Mouse (Mus musculus): ENCODE measurements around the gene Mia3. TPM values are rescaled to one million over a fixed set of nuclear protein-coding genes. Genes with fewer than 3 reads are reported as not detected.
"Not testable (repeated sequence)": the region's sequence is repeated elsewhere in the genome, so short reads cannot be mapped to it uniquely, and the experiment has no call there.

Mia3 gene
- total RNA-seq, 2 experiments from 2014 or later, result 225 to 235 TPM

- intact Hi-C loops (cut with DNase I), result no loop called here
- DNase-seq (ENCODE audit: low spot score in 2 of 2), result peak; percentile 40 to 71
Observed at GRCm38 (mm10) chr1:183349840-183350239, 19.5 kb downstream of the Mia3 start.

GRCm38 (mm10) chr1:183345817-183346195, 23.5 kb downstream of the Mia3 start:
- DNase-seq (ENCODE audit: low spot score in 2 of 2), result peak in 1 of 2 experiments; percentile 7
- intact Hi-C loops (cut with DNase I), result loop anchor here (2.0 kb wide), 2 partner anchors 23 to 43 kb away; partner anchors contain the start of genes Mia3 and Taf1a

- DNase-seq (ENCODE audit: low spot score in 2 of 2), result peak; percentile 86 to 92
- intact Hi-C loops (cut with DNase I), result loop anchor here (2.0 kb wide), 2 partner anchors 24 to 44 kb away; partner anchors contain the start of genes Mia3 and Taf1a
Observed at GRCm38 (mm10) chr1:183344886-183345816, 24.2 kb downstream of the Mia3 start.

GRCm38 (mm10) chr1:183342902-183343301, 26.5 kb downstream of the Mia3 start:
- intact Hi-C loops (cut with DNase I); DNase-seq (ENCODE audit: low spot score in 2 of 2): not testable (repeated sequence)

- DNase-seq (ENCODE audit: low spot score in 2 of 2), result no peak
Observed at GRCm38 (mm10) chr1:183327171-183327570, 42.2 kb downstream of the Mia3 start.

GRCm38 (mm10) chr1:183324433-183324832, 44.9 kb downstream of the Mia3 start:
- DNase-seq (ENCODE audit: low spot score in 2 of 2), result no peak
- intact Hi-C loops (cut with DNase I), result no loop called here

More at GRCm38 (mm10) chr1:183327171-183327570, 42.2 kb downstream of the Mia3 start:
- intact Hi-C loops (cut with DNase I), result loop anchor here (5.0 kb wide), 1 partner anchor 45 kb away; no protein-coding TSS in a partner anchor

GRCm38 (mm10) chr1:183323923-183324322, 45.4 kb downstream of the Mia3 start:
- intact Hi-C loops (cut with DNase I), result no loop called here
- no peak for DNase-seq (ENCODE audit: low spot score in 2 of 2)

- DNase-seq (ENCODE audit: low spot score in 2 of 2); intact Hi-C loops (cut with DNase I): not testable (repeated sequence)
Observed at GRCm38 (mm10) chr1:183322496-183322895, 46.9 kb downstream of the Mia3 start.

GRCm38 (mm10) chr1:183320708-183321107, 48.6 kb downstream of the Mia3 start:
- intact Hi-C loops (cut with DNase I), result no loop called here
- no peak for DNase-seq (ENCODE audit: low spot score in 2 of 2)

GRCm38 (mm10) chr1:183315783-183316182, 53.6 kb downstream of the Mia3 start:
- intact Hi-C loops (cut with DNase I), result no loop called here
- no peak for DNase-seq (ENCODE audit: low spot score in 2 of 2)

GRCm38 (mm10) chr1:183312076-183312475, 57.3 kb downstream of the Mia3 start:
- no peak for DNase-seq (ENCODE audit: low spot score in 2 of 2)
- intact Hi-C loops (cut with DNase I), result no loop called here

- intact Hi-C loops (cut with DNase I); DNase-seq (ENCODE audit: low spot score in 2 of 2): not testable (repeated sequence)
Observed at GRCm38 (mm10) chr1:183309601-183310000, 59.8 kb downstream of the Mia3 start.

GRCm38 (mm10) chr1:183308476-183308875, 60.9 kb downstream of the Mia3 start:
- intact Hi-C loops (cut with DNase I), result no loop called here
- DNase-seq (ENCODE audit: low spot score in 2 of 2), result no peak

GRCm38 (mm10) chr1:183307555-183307954, 61.8 kb downstream of the Mia3 start:
- DNase-seq (ENCODE audit: low spot score in 2 of 2), result no peak
- intact Hi-C loops (cut with DNase I), result no loop called here

GRCm38 (mm10) chr1:183299161-183299560, 70.2 kb downstream of the Mia3 start:
- intact Hi-C loops (cut with DNase I), result no loop called here
- peak; percentile 99 to 100 for DNase-seq (ENCODE audit: low spot score in 2 of 2)

- DNase-seq (ENCODE audit: low spot score in 2 of 2), result peak; percentile 54 to 69
- intact Hi-C loops (cut with DNase I), result no loop called here
Observed at GRCm38 (mm10) chr1:183297886-183298489, 71.4 kb downstream of the Mia3 start.

- intact Hi-C loops (cut with DNase I), result no loop called here
- peak in 1 of 2 experiments; percentile 49 for DNase-seq (ENCODE audit: low spot score in 2 of 2)
Observed at GRCm38 (mm10) chr1:183297473-183297885, 71.9 kb downstream of the Mia3 start.

GRCm38 (mm10) chr1:183296877-183297383, 72.4 kb downstream of the Mia3 start, which contains the start of gene Brox:
Brox (minus strand) TSS chr1:183297269.
- DNase-seq (ENCODE audit: low spot score in 2 of 2), result peak; percentile 94 to 95
- intact Hi-C loops (cut with DNase I), result no loop called here

GRCm38 (mm10) chr1:183296465-183296864, 72.9 kb downstream of the Mia3 start, which contains the start of gene Aida:
Aida (plus strand) TSS chr1:183296590.
- DNase-seq (ENCODE audit: low spot score in 2 of 2), result no peak
- intact Hi-C loops (cut with DNase I), result no loop called here

- intact Hi-C loops (cut with DNase I), result no loop called here
- DNase-seq (ENCODE audit: low spot score in 2 of 2), result no peak
Observed at GRCm38 (mm10) chr1:183289576-183289975, 79.8 kb downstream of the Mia3 start.
